Mouse (Mus musculus) lung, adult 10 weeks (tissue): ENCODE data around the gene A430089I19Rik. TPM values are rescaled to one million over a fixed set of nuclear protein-coding genes. Genes with fewer than 3 reads are reported as not detected.

Source experiments
- polyA plus RNA-seq: library from polyadenylated mRNA; stranded (reverse); fragments of 350-450 nt; fragmentation: Illumina TruSeq; extraction: RNeasy Lipid Tissue Mini Kit (QIAGEN cat#74804); gene quantifications from one replicate; pipeline ENCODE4 v1.2.3, GENCODE M21; 2014; ENCODE audit warnings: low read depth, low replicate concordance; ENCODE audit not compliant: insufficient read depth

Gene A430089I19Rik
- polyA plus RNA-seq = not detected

GRCm38 (mm10) chr5:94306696-94307095 lies at the start of gene A430089I19Rik:
Gene A430089I19Rik (minus strand): TSS chr5:94306796.

GRCm38 (mm10) chr5:94339449-94339848 lies 32.9 kb upstream of the A430089I19Rik start, which contains the start of gene AA792892:
Gene AA792892 (plus strand): TSS chr5:94339749.

GRCm38 (mm10) chr5:94314135-94314534 lies 7.5 kb upstream of the A430089I19Rik start, which contains the start of gene Gm6502:
Gene Gm6502 (plus strand): TSS chr5:94314435.

Other genes starting within 250 kb of the A430089I19Rik start
- not detected for gene BC061212, start 236.3 kb downstream of the A430089I19Rik start, polyA plus RNA-seq
- not detected for gene Gm6351, start 230.4 kb downstream of the A430089I19Rik start, polyA plus RNA-seq
- not detected for gene Gm3106, start 88.8 kb downstream of the A430089I19Rik start, polyA plus RNA-seq
- gene Gm6502, start 7.6 kb upstream of the A430089I19Rik start, polyA plus RNA-seq = not detected
- not detected for gene AA792892, start 33.0 kb upstream of the A430089I19Rik start, polyA plus RNA-seq
- not detected for gene Gm7682, start 139.0 kb upstream of the A430089I19Rik start, polyA plus RNA-seq
- gene Gm3139, start 219.5 kb upstream of the A430089I19Rik start, polyA plus RNA-seq = not detected